In genomic region chr15:98904692-98905091, GRCm38 (mm10) we compare ENCODE assay signal across 8 mouse cellular contexts. TPM values are rescaled to one million over a fixed set of nuclear protein-coding genes. Genes with fewer than 3 reads are reported as not detected.
DNase-seq lines count a peak whose midpoint lies in the region; TF ChIP-seq lines count a peak whose summit lies in the region.

No protein-coding gene starts in this region.

- TF ChIP-seq POLR2A in testis, adult 2 months (IDR thresholded peaks at IDR 0.05; ENCODE audit: control insufficient read depth, low read depth, low read length) = no peak

- no peaks in the 10 kb centered on the region for H3K4me1 ChIP-seq in testis, adult 2 months (ENCODE audit: control insufficient read depth, insufficient read depth, low read length)

- peak; percentile 53; the same call in 1 of the 2 replicates for TF ChIP-seq CTCF in testis, adult 2 months (IDR thresholded peaks at IDR 0.05; ENCODE audit: control insufficient read depth, insufficient read depth, insufficient replicate concordance, low read depth, low read length)

- no peaks in the 10 kb centered on the region for H3K27me3 ChIP-seq in testis, adult 2 months (ENCODE audit: control insufficient read depth, insufficient read depth, low read length)

- peak; percentile 15 for DNase-seq in gastrocnemius, adult 18-20 months (ENCODE audit: low spot score)
- DNase-seq in gastrocnemius, adult 8-10 months (ENCODE audit: low spot score in 2 of 2) = no peak
- no peak for DNase-seq in testis, postnatal 14 days (ENCODE audit: low spot score)
- peak; percentile 65 for DNase-seq in forelimb bud, embryonic 11.5 days (ENCODE audit: low read depth, low spot score)
- peak; percentile 45 for DNase-seq in lung, postnatal 14 days
- DNase-seq in right cerebral cortex, postnatal 36 days (ENCODE audit: low spot score in 2 of 2) = no peak
- DNase-seq in urinary bladder, postnatal 14 days (ENCODE audit: low spot score) = no peak

- no peaks in the 10 kb centered on the region; the same call in 1 of the 2 replicates for H3K36me3 ChIP-seq in testis, adult 2 months (ENCODE audit: control insufficient read depth, insufficient read depth, low read length)

- H3K27ac ChIP-seq in testis, adult 2 months (ENCODE audit: control insufficient read depth, insufficient read depth, low read depth, low read length) = no peak overlapping the region

- no peak overlapping the region for H3K4me3 ChIP-seq in testis, adult 2 months (ENCODE audit: control insufficient read depth, low read depth, low read length)

RNA-seq across cellular contexts. Expression of gene Dhh, which starts 6.4 kb away (rescaled TPM):
- 1 to 10 TPM in 1 of 2 experiments, under 1 TPM in 1; 0.75 to 1.5 TPM for total RNA-seq in gastrocnemius, adult 18-20 months (2021)
- total RNA-seq in gastrocnemius, adult 8-10 months (2022) = 1 to 10 TPM in 1 of 4 experiments, under 1 TPM in 3; 0.19 to 1.0 (median 0.49) TPM
- polyA plus RNA-seq in testis, adult 2 months (2012; rRNA removed) = 9.4 and 10.8 TPM in 2 replicates

RNA-seq across cellular contexts. Expression of gene Rhebl1, which starts 10.4 kb away (rescaled TPM):
- 1 to 10 TPM; 1.3 TPM for total RNA-seq in gastrocnemius, adult 18-20 months (2021)
- total RNA-seq in gastrocnemius, adult 8-10 months (2022) = 1 to 10 TPM; 1.4 to 2.9 (median 2.0) TPM
- 4.6 and 4.8 TPM in 2 replicates for polyA plus RNA-seq in testis, adult 2 months (2012; rRNA removed)

RNA-seq across cellular contexts. Expression of gene Lmbr1l, which starts 13.3 kb away (rescaled TPM):
- 1 to 10 TPM; 4.8 to 4.9 TPM for total RNA-seq in gastrocnemius, adult 18-20 months (2021)
- total RNA-seq in gastrocnemius, adult 8-10 months (2022) = 1 to 10 TPM; 3.7 to 5.0 (median 4.2) TPM
- 478 and 581 TPM in 2 replicates for polyA plus RNA-seq in testis, adult 2 months (2012; rRNA removed)

RNA-seq across cellular contexts. Expression of gene Tuba1b, which starts 29.7 kb away (rescaled TPM):
- 10 to 100 TPM; 15.6 to 29.6 TPM for total RNA-seq in gastrocnemius, adult 18-20 months (2021)
- total RNA-seq in gastrocnemius, adult 8-10 months (2022) = 10 to 100 TPM; 12.6 to 24.6 (median 20.3) TPM
- 124 and 148 TPM in 2 replicates for polyA plus RNA-seq in testis, adult 2 months (2012; rRNA removed)

RNA-seq across cellular contexts. Expression of gene Kmt2d, which starts 33.7 kb away (rescaled TPM):
- total RNA-seq in gastrocnemius, adult 18-20 months (2021) = 10 to 100 TPM; 43.2 to 50.1 TPM
- 10 to 100 TPM; 52.6 to 67.2 (median 59.1) TPM for total RNA-seq in gastrocnemius, adult 8-10 months (2022)
- 17.0 and 17.4 TPM in 2 replicates for polyA plus RNA-seq in testis, adult 2 months (2012; rRNA removed)

Comparison
In these comparisons a context has a peak if more than half of its experiments do, and no peak if none do; other contexts are left out.
1. DNase-seq: peak in gastrocnemius, adult 18-20 months (single experiment), forelimb bud, embryonic 11.5 days (single experiment) and lung, postnatal 14 days (single experiment); none in gastrocnemius, adult 8-10 months (0 of 2), testis, postnatal 14 days (single experiment), right cerebral cortex, postnatal 36 days (0 of 2) and urinary bladder, postnatal 14 days (single experiment).